Mouse (Mus musculus): Measurements from ENCODE around the gene Whrn.

DNA sequence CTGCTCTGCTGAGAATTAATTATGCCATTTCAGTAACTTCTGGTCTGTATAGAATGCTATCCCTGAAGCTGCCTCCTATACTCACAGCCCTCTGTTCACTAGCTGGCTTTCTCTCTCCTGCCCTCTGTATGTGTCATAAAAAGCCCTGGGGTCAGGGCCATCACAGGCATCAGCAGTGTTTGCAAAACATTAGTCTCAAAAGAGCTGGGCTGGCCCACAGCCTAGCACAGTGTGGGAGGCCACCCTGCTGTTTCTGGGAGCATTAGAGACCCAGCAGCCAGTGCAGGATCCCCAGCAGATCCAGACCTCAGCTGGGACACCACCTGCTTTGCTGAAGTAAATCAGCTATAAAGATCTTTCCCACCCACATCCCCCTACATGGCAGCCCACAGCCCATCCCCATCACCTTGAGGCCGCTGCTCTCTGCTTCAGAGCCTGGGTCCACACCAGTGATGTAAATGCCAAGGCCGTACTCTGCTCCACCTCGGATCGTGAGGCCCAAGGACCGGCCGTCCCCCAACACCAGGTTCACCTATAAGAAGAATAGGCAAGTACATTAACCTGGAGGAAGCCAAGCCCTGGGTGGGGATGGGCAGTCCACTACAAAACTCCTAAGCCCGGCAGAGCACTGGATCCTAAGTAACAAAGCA is 34.8 kb downstream of the Whrn start:
- TF ChIP-seq CTCF (IDR thresholded peaks at IDR 0.05; ENCODE audit: extremely low read depth, insufficient read depth, insufficient read length, insufficient replicate concordance) (no peak), POLR2A (IDR thresholded peaks at IDR 0.05; ENCODE audit: low read depth, low read length) (no peak)

Data from spleen, adult 2 months (tissue).